Mouse (Mus musculus) erythroid progenitor cell, adult 5-6 weeks (primary cell): ENCODE results near the gene Fam72a. TPM values are rescaled to one million over a fixed set of nuclear protein-coding genes. Genes with fewer than 3 reads are reported as not detected.

Source experiments
- ATAC-seq: replicated peaks from 2 replicates; pipeline ENCODE4 v1.8.0; 2016; ENCODE audit warnings: moderate number of reproducible peaks, mild to moderate bottlenecking, moderate TSS enrichment, inconsistent platforms; ENCODE audit not compliant: poor library complexity, low FRiP score, severe bottlenecking
- total RNA-seq, 2 experiments: library from RNA; stranded (forward) in 1 of 2; stranded (reverse) in 1 of 2; fragments of 150-400 nt in 1 of 2; fragments of 186-747, 209-891 nt in 1 of 2; gene quantifications; 2 replicates each; pipeline versions ENCODE4 v1.2.3 to v1.2.4; 2015 to 2017; ENCODE audit warnings: low replicate concordance in 2 of 2

Gene Fam72a
- 1.1 TPM in 1 of 2 replicates, not detected in the other for total RNA-seq (2015; ENCODE audit: low replicate concordance)
- total RNA-seq (2017; ENCODE audit: low replicate concordance) = 1.3 TPM in 1 of 2 replicates, not detected in the other

GRCm38 (mm10) chr1:131527281-131528080, at the start of gene Fam72a, which contains the start of gene Srgap2:
Gene Fam72a, plus strand, starts transcription at chr1:131527903.
Gene Srgap2, minus strand, starts transcription at chr1:131527352.
- peak; percentile 84 for ATAC-seq

GRCm38 (mm10) chr1:131478770-131479305, 48.9 kb upstream of the Fam72a start:
- no peak for ATAC-seq

GRCm38 (mm10) chr1:131481391-131481790, 46.3 kb upstream of the Fam72a start:
- ATAC-seq = no peak

GRCm38 (mm10) chr1:131482242-131482641, 45.5 kb upstream of the Fam72a start:
- ATAC-seq = no peak

DNA sequence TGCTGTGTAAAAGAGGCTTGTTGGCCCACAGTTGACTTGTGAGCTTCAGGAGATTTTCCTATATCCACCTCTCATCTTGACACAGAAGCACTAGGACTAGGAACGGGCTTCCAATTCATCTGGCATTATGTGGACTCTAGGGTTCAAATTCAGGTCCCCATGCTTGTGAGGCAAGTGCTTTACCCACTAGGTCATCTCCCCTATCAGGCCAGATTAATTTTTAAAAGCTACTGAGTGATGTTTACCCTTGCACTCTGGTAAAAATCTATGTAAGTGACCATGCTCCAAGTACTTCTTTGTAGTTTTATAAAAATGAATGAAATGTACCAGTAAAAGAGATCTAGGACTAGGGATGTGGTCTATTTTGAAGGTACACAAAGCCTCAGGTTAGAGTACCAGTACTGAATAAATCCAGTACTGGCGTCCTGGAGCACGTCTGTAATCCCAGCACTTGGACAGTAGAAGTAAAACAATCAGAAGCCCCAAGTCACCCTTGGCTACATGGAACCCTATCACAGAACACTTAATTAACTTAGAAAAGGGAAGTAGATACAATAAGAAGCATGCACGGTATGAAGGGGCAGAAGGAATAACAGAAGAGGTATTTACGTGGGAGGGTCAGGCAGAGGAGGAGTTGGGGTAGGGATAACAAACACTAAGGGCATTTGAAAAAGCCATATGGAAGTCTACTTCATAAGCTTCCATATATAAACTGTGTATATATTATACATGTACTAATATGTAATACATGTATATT, 41.4 kb upstream of the Fam72a start:
- ATAC-seq = no peak

GRCm38 (mm10) chr1:131489312-131489711, 38.4 kb upstream of the Fam72a start:
- ATAC-seq = no peak

- ATAC-seq = no peak
Observed at GRCm38 (mm10) chr1:131491579-131491978, 36.1 kb upstream of the Fam72a start.

- no peak for ATAC-seq
Observed at GRCm38 (mm10) chr1:131492360-131492759, 35.3 kb upstream of the Fam72a start.

DNA sequence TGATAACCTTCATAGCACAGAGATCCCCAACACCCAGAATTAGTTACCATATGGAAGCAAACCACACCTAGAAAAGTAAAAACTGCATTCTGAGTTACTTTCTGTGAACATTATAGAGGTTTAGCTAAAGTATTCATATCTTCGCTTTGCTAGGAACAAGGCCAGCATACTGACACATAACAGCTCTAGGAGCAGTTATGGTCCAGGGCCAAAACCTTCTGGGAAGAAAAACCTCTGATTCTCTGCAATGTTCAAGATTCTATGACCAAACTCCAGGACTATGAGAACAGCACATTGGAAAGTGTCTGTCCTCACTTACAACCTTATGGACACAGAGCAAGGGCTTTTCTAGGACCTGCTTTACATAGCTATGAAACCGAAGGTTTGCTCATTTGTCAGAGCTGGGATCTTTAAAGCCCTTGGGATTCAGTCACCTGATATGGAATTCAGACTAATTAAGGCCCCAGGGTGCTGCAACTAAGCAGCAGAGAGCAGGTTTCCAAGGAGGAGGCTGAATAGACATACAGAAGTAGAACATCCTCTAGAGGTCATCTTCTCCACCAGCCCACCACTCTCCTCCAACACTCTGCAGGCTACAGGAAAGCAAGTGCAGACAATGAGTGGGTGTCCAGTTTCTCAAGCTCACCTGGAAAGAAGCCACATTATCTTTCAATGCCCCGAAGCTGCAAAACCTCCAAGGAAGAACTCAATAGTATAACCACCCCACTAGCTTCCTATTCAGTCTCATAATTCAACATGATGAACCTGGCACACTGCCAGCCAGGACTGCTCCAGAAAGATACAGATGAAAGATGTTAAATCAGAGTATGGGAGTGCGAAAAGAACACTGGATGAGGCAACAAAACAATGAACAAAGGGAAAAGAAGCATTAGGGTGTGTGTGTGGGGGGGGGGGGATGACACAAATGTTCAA, 33.5 kb upstream of the Fam72a start:
- ATAC-seq = no peak

DNA sequence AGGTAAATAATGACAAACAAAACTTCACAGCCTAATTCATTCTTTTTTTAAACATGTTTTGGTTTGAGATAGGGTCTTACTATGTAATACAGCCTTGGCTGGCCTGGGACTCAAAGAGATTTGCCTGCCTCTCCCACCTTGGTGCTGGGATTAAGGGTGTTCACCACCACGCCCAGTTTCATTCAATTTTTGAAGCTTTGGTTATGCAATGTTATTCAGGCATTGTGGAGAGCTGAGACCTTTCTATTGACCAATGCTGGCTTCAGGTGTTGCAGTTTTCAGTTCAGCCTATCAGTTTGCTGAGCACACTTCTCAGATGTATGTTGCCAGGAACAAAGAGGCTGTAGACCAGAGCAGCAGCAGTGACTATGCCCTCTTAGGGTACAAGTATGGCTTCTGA, 29.5 kb upstream of the Fam72a start:
- no peak for ATAC-seq

GRCm38 (mm10) chr1:131501681-131502080, 26.0 kb upstream of the Fam72a start:
- no peak for ATAC-seq

GRCm38 (mm10) chr1:131511131-131511530, 16.6 kb upstream of the Fam72a start:
- ATAC-seq = no peak

GRCm38 (mm10) chr1:131511661-131512500, 15.8 kb upstream of the Fam72a start:
- no peak for ATAC-seq

GRCm38 (mm10) chr1:131513136-131513535, 14.6 kb upstream of the Fam72a start:
- no peak for ATAC-seq

DNA sequence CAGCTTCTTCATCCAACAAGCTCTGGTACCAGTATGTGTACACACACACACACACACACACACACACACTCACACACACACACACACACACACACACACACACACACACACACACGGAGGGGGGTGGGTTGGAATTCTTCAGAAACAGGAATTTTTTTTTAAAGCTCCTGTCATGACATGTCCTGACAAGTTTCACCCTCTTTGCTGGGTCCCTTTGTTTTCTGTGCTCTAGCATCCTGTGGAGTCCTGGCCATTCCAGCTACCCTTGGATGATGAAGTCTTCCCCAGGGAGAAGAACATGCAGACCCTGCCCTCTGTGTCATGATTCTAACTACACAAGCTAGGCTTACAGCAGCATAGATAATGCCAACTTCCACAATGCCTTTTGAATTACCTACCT, 13.5 kb upstream of the Fam72a start:
- no peak for ATAC-seq

GRCm38 (mm10) chr1:131516588-131516987, 11.1 kb upstream of the Fam72a start:
- no peak for ATAC-seq

GRCm38 (mm10) chr1:131523794-131524193, 3.9 kb upstream of the Fam72a start:
- no peak for ATAC-seq

DNA sequence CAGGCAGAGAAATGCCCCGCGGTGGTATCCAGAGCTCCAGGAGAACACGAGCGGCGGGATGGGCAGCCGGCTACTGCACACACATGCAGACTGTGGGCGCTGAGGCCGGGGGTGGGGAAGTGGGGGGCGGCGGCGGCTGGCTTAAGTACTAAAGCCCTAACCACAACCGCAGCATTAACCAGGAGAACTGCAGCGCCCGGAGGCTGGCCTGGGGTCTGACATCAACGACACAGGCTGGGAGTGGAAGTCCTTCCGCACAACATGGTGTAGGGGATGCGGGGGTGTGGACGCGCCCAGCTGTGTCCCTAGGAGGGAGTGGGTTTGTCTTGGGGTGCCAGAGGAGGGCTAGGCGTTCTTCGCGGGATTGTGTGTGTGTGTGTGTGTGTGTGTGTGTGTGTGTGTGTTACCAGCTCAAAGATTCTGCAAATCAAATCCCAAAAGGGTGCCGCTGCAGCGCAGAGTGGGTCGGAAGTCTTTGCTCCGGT, 2.6 kb upstream of the Fam72a start:
- no peak for ATAC-seq
